Mouse (Mus musculus) CH12F3 (cell line): ENCODE data around the gene Map2.

Source experiments
- in situ Hi-C: fragments of 300-500 bp; cut with MboI; formaldehyde crosslinking; loops from 2 replicates; pipeline ENCODE4 v1.14.3; 2020; ENCODE audit warnings: low sequenced_read_pairs

Gene Map2

DNA sequence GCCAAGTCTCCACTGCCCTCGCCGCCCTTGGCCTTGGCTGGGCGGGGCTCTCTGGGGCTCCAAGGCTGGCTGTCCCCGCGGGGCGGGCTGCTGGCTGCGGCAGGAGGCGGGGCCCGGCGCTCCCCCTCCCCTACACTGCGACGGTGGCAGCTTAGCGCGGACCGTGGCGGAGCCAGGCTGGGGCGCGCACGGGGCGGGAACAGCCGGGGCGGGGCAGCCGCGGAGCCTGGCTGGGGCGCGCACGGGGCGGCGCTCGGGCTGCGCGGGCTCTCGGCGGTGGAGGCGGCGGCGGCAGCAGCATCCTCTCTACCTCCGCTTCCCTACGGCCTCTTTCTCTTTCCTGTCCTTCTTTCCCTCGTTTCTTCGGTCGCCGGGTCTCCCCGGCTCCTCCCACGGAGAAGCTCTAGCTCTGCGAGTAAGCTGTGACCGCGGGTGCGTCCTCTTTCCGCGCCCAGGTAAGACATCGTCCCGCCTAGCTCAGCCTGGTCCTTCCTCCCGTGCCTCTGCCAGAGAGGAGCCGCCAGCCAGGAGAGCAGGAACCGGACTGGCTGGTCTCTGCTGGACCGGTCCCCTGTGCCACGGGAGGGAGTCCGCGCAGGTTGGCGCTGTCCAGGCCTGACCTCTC is at the start of gene Map2:
Map2 (plus strand) TSS at position 233 of the 625 bp plus-strand sequence.
- in situ Hi-C loops = no loop called here

DNA sequence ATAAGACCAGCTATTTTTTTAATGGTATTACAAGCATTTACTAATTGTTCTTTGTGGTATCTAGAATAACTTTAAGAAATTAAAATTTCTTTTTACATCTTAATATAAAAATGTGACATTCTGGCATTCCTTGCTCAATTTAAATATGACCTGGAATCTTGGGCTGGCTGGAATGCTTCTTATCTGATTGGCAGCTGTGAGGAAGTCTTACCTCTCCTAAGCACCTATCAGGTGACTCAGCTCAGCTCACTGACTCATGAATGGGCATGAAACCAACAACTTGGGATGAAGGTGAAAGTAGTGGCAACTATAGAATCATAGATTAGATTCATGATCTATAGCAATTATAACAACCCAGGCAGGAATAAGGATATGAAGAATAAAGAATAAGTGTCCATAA is 42.1 kb upstream of the Map2 start:
- in situ Hi-C loops = no loop called here

DNA sequence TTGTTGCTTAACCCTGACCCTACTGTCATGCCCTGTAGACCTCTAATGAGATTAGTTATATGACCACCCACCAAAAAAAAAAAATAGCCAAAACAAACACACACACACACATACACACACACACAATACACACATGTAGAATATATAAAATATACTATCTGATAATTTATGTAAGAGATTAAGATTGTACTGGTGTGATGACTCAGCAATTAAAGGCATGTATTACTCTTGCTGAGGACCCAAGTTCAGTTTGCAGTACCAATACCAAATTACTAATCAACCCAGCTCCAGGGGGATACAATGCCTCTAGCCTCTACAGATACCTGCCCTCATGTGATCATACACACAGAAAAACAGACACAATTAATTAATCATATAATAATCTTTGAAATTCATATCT is 39.7 kb upstream of the Map2 start:
- in situ Hi-C loops = no loop called here

DNA sequence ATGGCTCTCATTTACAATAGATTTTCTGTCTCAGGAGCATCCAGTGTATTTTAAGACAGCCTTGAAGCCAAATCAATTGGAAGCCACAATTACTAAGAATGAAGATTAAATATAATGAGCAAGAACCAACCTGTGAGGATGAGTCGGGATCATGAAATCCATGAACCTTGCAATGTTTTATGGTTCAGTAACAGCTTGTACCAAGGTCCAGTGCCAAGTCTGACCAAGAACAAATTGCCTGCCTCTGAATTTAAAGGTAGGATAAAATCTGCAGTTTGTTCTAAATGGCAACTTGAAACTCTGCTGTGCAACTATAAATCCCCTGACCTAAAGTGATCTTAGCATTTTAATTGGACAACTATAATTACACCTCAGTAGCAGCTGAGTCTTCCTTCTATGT is 34.4 kb upstream of the Map2 start:
- in situ Hi-C loops = no loop called here

GRCm38 (mm10) chr1:66145180-66145579 is 29.9 kb upstream of the Map2 start:
- in situ Hi-C loops = no loop called here

- in situ Hi-C loops = no loop called here
Measured at GRCm38 (mm10) chr1:66148825-66149514, 26.1 kb upstream of the Map2 start.

DNA sequence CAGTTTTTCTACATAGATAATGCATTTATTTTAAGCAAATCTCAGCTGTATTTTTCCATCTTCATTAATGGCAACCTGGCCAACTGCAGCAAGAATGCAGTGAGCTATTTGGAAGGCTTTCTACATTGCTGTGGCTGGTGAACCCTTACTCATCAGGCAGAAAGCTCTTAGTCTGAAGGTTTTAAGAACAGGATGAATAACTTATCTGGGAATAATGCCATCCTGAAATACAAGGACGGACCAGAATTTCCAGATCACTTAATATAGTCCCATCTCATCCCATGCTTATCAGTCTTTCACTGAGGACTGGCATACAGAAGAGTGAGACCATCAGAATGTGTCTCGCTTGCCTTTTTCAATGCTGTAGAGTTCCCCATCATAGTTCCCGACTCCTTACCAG is 24.3 kb upstream of the Map2 start:
- in situ Hi-C loops = no loop called here

GRCm38 (mm10) chr1:66157135-66157534 is 17.9 kb upstream of the Map2 start:
- in situ Hi-C loops = no loop called here

DNA sequence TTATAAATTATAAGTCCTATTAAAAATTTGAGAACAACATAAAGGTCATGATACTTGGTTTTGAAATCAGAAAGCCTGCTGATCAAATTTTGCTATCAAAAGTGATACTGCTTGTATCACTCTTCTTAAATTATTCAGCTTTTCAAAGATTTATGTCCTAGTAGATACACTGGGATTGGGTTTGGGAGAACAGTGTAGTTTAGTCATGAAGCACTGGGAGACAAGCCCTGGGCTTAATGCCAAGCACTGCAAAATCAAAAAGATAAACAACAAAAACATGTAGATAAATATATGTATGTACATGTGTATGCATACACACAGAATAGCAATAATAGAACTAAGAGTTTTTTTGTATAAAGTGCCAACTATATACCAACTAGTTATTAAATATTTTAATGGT is 17.5 kb upstream of the Map2 start:
- in situ Hi-C loops = no loop called here

DNA sequence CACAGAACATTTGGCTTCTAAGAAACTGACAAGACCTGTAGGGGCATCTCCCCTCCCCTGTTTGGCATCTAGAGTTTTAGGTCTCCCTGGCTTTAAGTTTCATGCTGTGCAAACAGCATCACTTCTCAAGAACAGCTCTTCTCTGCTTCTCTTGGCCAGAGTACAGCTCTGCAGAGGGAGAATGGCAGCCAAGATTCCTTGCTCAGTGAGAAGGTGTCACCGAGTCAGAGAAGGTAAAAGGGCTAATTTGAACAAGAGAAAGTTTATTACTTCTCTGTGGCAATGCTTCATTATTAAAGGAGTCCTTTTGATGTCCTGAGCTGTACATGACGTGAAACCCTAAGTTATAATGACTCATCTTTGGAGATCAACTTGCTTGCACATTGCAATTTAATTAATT is 10.4 kb upstream of the Map2 start:
- in situ Hi-C loops = no loop called here

GRCm38 (mm10) chr1:66168722-66169121 is 6.4 kb upstream of the Map2 start:
- in situ Hi-C loops = no loop called here

GRCm38 (mm10) chr1:66172127-66172526 is 2.9 kb upstream of the Map2 start:
- in situ Hi-C loops = no loop called here

DNA sequence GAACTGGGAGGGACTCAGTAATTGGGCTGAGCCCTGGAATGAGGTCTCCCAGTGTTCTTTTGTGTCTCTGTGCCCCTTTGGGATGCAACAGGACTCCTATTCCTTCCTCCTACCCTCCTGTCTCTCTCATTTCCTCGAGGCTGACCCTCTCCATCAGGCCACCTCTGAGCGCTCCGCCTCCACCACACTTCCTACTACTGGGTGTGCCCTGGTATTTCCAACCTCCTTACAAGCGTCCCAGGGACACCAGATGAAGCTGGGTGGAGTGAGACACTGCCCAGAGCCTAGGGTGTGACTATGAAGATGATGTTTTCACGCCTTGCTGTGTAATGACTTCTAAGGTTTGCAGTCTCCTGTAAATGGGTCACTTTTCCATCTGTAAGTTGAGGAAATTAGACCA is 1.4 kb upstream of the Map2 start:
- in situ Hi-C loops = no loop called here

DNA sequence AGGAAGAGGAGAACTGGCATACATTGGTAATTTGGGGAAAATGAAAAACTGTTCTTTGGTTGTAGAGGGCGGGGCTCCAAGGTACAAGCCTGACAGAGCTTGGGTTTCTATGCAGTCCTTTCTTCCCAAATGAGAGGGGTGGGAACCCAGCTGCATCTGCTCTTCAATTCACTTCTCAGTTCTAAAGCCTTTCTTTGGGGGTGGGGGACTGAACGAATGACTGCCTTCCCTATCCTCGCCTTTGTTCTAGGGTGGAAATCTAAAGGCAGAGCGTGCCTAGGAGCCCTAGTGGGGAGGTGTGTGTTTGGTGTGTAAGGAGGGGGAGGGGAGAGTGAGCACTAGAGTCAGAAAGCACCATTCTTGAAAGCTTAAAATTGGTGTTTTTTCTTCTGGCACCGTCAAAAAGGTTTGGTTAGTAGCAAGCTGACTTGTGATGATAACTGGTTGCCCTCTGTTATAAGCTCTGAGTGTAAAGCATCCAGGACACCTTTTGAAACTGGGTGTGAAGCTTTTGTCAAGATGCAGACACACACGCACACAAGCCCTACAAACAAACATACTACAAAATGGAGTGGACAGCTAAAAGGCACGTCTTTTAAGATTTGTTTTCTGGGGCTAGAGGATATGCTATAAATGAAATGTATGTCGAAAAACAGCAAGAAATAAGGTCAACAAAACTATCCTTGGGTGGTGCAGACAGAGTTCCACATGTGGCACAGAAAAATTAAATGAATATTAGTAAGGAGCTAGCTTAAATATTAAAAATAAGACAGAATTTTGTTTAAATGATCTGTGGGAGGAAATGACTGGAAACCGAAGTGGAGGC is 1.2 kb downstream of the Map2 start:
- in situ Hi-C loops = no loop called here

- in situ Hi-C loops = no loop called here
Measured at GRCm38 (mm10) chr1:66176838-66177105, 1.7 kb downstream of the Map2 start.

DNA sequence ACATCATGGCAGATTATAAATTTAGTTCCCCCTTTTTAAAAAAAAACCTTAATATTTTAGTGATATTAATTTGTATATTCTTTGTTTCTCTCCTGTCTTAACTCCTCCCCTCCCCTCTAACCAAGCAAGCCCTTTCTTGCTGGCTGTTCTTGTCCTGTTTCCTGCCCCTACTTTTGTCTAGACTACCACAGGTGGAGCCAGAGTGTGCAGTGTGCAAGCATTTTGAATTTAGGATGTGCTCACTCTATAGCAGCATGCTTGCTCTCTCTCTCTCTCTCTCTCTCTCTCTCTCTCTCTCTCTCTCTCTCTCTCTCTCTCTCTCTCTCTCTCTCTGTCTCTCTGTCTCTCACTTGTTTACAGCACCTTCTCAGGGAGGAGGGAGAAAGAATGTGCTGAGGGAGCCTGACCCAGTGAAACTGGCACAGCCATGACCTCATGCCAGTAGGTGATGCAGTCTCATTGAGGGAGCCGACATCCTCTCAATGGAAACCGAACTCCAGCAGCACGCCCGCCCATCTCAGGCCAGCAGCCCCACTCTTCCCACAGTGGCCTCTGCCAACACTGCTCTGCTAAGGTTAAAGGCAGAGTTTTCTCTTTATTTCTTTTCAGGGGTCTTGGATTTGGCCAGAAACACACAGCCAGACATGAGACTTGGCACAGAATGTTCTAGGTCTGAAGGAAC is 2.6 kb downstream of the Map2 start:
- in situ Hi-C loops = no loop called here

- in situ Hi-C loops = no loop called here
Measured at GRCm38 (mm10) chr1:66187016-66187681, 12.1 kb downstream of the Map2 start.

DNA sequence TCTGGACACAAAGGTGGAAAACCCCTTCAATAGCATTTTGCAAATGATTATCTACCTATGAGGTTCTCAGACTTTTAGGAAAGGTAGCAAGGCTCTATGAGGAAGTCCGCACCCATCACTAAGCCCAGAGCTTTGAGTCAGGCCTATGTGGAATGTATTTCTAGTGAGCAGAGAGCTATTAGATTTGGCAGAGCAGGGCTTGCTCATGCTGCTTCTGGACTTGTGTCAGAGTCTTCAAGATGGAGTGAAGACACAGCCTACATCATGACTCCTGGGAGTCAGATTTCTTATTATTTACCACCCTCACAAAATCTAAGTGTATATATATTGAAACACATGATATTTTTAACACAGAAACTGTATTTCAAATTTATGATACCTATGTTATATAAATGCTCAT is 17.3 kb downstream of the Map2 start:
- in situ Hi-C loops = no loop called here

GRCm38 (mm10) chr1:66192891-66193290 is 17.8 kb downstream of the Map2 start:
- in situ Hi-C loops = no loop called here

DNA sequence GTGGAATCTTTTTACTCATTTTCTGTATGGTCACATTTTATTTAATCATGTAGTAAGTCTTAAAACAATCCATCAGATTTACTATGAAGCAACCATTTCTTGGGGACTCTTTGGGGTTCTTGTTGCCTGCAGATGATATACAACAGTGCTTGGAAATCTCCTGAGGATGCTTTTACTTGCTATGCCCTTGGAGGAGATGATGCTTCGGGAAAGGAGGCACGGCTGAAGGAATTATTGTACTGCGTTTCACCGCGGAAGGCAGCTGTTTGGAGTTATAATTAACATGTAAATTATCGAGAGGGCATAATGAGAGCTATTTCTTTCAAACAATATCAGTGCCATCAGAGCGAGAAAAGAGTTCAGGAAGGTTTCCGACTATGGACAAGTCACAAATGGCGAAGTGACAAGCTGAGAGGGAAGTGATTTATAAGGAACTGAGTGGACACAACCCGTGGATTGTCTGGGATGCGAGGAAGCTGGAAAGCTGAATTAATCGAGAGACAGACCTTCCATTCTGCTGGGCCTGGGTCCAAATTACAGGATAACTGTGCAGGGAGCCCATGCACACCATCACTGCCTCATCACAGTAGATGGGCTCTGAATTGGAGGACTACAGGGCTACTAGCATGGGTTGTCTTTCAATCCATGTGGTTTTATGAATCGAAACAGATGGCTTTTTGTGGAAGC is 20.1 kb downstream of the Map2 start:
- in situ Hi-C loops = no loop called here

DNA sequence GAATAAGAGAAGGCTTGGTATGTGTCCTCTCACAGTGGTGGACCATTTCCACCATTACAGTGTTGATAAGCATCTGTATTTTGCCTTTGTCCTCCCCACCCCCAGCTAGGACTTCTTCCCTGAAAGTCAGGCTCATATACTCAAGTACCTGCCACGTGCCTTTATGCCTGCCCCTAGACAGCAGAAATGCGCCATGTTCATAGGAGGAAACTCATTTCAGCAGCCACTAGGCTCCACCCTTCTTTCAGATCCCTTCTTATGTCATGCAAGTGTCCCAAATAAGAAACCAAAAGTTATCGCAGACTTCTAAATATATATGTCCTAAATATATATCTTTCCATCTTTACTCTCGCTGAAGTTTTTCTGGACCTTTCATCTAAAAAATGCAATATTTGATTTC is 21.2 kb downstream of the Map2 start:
- in situ Hi-C loops = no loop called here
